Mouse (Mus musculus) liver, postnatal 0 days (tissue): ENCODE measurements around the gene Dsn1.

ENCODE experiments used
- CTCF ChIP-seq: sonication (generic); IDR thresholded peaks from 2 replicates; pipeline ENCODE4 v1.5.1; 2016; ENCODE audit warnings: antibody characterized with exemption, low read depth
- EP300 ChIP-seq: IDR thresholded peaks from 2 replicates; pipeline ENCODE4 v1.6.1; 2016; ENCODE audit warnings: antibody characterized with exemption, low read depth, mild to moderate bottlenecking

GRCm38 (mm10) chr2:156987316-156987715 is 19.6 kb downstream of the Dsn1 start:
- TF ChIP-seq CTCF (no peak), EP300 (no peak)
